Mouse (Mus musculus) intestine, embryonic 14.5 days (tissue): ENCODE results near the gene Brd3os. TPM values are rescaled to one million over a fixed set of nuclear protein-coding genes. Genes with fewer than 3 reads are reported as not detected.

Experiments
- ATAC-seq: fragments of 200-750 bp; cut with Nextera tagmentation; replicated peaks from 2 replicates; pipeline ENCODE4 v1.8.0; 2017; ENCODE audit warnings: low read depth, moderate number of reproducible peaks, moderate TSS enrichment, moderate library complexity; ENCODE audit not compliant: low FRiP score, low TSS enrichment
- DNase-seq: peaks from one replicate; pipeline ENCODE4 v3.0.0-alpha.2; 2018; ENCODE audit warnings: low spot score
- H3K27ac ChIP-seq: fragments of 300-500 bp; sonication (generic); 2 replicates; pipeline ENCODE4 v1.5.1; 2014; ENCODE audit warnings: low read depth, mild to moderate bottlenecking, control low read depth
- H3K27me3 ChIP-seq: fragments of 300-500 bp; sonication (generic); replicated peaks from 2 replicates; pipeline ENCODE4 v1.6.1; 2014; ENCODE audit warnings: low read length, control low read depth; ENCODE audit not compliant: control insufficient read depth, insufficient read depth
- H3K36me3 ChIP-seq: fragments of 300-500 bp; sonication (generic); 2 replicates; pipeline ENCODE4 v1.6.1; 2014; ENCODE audit warnings: low read length, control low read depth; ENCODE audit not compliant: control insufficient read depth, insufficient read depth
- H3K4me1 ChIP-seq: fragments of 300-500 bp; sonication (generic); replicated peaks from 2 replicates; pipeline ENCODE4 v1.6.1; 2014; ENCODE audit warnings: low read length, control low read depth, mixed read lengths; ENCODE audit not compliant: control insufficient read depth, insufficient read depth
- H3K4me2 ChIP-seq: fragments of 300-500 bp; sonication (generic); 2 replicates; pipeline ENCODE4 v1.6.1; 2014; ENCODE audit warnings: low read length
- H3K4me3 ChIP-seq: fragments of 300-500 bp; sonication (generic); 2 replicates; pipeline ENCODE4 v1.5.1; 2014; ENCODE audit warnings: low read depth, low read length, control low read depth, mixed read lengths
- H3K9ac ChIP-seq: fragments of 300-500 bp; sonication (generic); 2 replicates; pipeline ENCODE4 v1.6.1; 2014; ENCODE audit warnings: mild to moderate bottlenecking, low read length
- H3K9me3 ChIP-seq: fragments of 300-500 bp; sonication (generic); 2 replicates; pipeline ENCODE4 v1.6.1; 2016; ENCODE audit warnings: low read length, control low read depth; ENCODE audit not compliant: control insufficient read depth
- WGBS: fragments of 180-500 bp; shearing (Covaris S2); extraction: QIAGEN DNeasy Blood & Tissue Kit; methylation state at CpG from one replicate; pipeline ENCODE4 v1.1.7; 2014; 5-methylcytosine and 5-hydroxymethylcytosine counted together
- polyA plus RNA-seq: library from polyadenylated mRNA; unstranded; fragments of >200 nt; fragmentation: Nextera tagmentation; extraction: Ambion mirVana; gene quantifications from 2 replicates; pipeline ENCODE4 v1.2.1, GENCODE M21; 2014

Brd3os gene
- polyA plus RNA-seq, 1 experiment from 2014 or later, result 7.7 TPM

DNA sequence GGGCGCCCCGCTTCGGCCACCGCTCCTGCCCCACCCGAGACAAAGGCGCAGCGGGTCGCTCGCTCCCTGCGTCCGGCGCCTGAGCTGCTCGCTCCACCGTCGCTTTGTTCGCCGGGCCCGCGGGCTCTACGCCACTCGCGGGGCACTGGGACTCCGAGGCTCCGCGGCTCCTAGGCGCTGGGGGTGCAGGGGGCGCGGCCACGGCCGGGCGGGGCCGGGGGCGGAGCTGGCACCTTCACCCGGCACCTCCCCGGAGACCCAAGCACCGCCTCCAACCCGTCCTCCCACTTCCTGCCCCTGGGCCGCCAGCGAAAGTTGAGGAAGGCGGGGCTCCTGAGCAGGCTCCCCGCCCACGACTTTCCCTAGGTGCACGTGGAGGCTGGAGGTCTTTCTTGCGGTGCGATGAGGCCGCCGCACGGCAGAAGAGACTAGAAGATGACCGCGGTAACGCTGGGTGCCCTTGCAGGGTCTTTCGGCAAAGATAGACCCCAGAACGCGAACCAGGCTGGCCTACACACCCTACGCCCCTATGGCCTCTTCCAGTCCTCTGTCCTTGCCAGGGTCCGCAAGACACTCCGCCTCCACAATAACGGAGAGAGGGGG lies 15.2 kb upstream of the Brd3os start, which contains the start of gene Vav2:
TSS of gene Vav2 (minus strand) at position 179 of the 603 bp plus-strand sequence.
- WGBS, result under 1% methylated on average over 49 of the region's 58 CpGs
- H3K27me3 ChIP-seq, result no peaks in the 10 kb centered on the region
- H3K9ac ChIP-seq, result peak within 1 kb of the TSS; percentile 78
- H3K9me3 ChIP-seq, result no peaks in the 10 kb centered on the region
- peak within 1 kb of the TSS; percentile 89 for H3K4me3 ChIP-seq
- H3K27ac ChIP-seq, result peak within 1 kb of the TSS; percentile 74
- ATAC-seq (peak; percentile 91), DNase-seq (peak; percentile 95)
- no peaks in the 10 kb centered on the region for H3K36me3 ChIP-seq
- H3K4me1 ChIP-seq, result peaks cover 30% of the 10 kb centered on the region
- H3K4me2 ChIP-seq, result peak within 1 kb of the TSS; percentile 97

DNA sequence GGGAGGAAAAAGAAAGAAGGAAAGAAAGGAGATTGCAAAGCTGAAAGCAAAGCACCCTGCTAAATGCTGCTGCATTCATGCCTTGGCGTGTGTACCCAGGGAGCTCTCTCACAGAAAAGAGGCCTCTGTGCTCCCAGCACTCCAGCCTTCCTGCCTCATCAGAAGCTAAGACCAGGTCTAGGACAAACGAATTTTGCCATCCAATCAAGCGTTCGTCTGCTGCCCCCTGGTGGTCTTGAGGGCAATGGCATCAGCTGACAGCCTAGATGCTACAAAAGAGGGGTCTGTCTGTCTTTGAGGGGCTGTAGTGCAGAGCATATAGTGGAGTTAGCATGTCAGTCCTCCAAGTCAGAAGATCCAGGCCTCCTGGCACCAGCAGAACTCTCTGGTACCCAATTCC lies 14.1 kb upstream of the Brd3os start:
- ATAC-seq (no peak; the same call in 1 of the 2 replicates), DNase-seq (peak; percentile 92)
- no peak overlapping the region for H3K27ac ChIP-seq
- no peaks in the 10 kb centered on the region for H3K36me3 ChIP-seq
- H3K4me2 ChIP-seq, result no peak overlapping the region
- H3K4me1 ChIP-seq, result peaks cover 24% of the 10 kb centered on the region
- no peaks in the 10 kb centered on the region for H3K9me3 ChIP-seq
- H3K4me3 ChIP-seq, result no peak overlapping the region
- H3K9ac ChIP-seq, result no peak overlapping the region
- H3K27me3 ChIP-seq, result no peaks in the 10 kb centered on the region
- WGBS, result under 1% methylated on average over 4 of the region's 4 CpGs

DNA sequence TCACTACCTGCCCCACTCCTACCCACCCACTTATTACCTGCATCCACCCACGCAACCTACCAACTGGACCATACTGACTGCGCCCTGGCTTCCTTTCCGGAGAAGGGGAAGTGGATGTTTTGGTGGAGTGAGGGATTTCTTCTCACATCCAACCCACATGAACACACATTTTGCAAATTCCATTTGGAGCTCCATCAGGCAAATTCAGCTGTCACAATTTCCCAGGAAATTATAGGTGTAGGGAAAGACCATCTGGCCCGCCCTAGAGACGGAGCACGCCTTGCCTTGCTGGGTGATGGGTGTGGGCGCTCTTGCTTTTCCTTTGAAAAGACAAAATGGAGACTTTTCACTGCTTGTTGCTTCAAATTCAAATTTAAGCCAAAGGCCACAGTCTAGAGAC lies 11.5 kb upstream of the Brd3os start:
- H3K4me1 ChIP-seq, result peaks cover 9% of the 10 kb centered on the region
- DNase-seq (no peak), ATAC-seq (no peak)
- H3K9ac ChIP-seq, result no peak overlapping the region
- H3K27me3 ChIP-seq, result no peaks in the 10 kb centered on the region
- H3K36me3 ChIP-seq, result no peaks in the 10 kb centered on the region
- H3K4me3 ChIP-seq, result no peak overlapping the region
- no peaks in the 10 kb centered on the region for H3K9me3 ChIP-seq
- no peak overlapping the region for H3K4me2 ChIP-seq
- WGBS, result 90% methylated on average over 7 of the region's 7 CpGs
- H3K27ac ChIP-seq, result no peak overlapping the region

DNA sequence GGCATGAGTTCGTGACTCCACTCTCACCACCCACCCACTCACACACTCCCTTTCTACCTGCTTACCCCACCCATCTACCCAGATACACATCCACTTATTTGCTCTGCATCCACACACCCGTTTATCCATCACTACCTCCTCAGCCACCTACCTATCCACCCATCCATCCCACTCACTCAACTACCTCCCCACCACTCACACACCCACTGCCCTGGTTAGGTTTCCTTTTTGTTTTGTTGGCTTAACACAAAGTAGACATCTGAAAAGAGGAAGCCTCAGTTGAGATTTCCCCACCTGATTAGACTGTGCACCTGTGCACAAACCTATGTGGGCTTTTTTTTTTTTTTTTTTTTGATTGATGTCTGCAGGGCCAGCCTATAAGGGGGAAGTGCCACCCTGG lies 9.5 kb upstream of the Brd3os start:
- H3K4me3 ChIP-seq, result no peak overlapping the region
- no peaks in the 10 kb centered on the region for H3K27me3 ChIP-seq
- no peak overlapping the region for H3K4me2 ChIP-seq
- H3K9me3 ChIP-seq, result no peaks in the 10 kb centered on the region
- WGBS, result 67% methylated on average over 2 of the region's 2 CpGs
- H3K27ac ChIP-seq, result no peak overlapping the region
- DNase-seq, result no peak
- no peak for ATAC-seq
- no peak overlapping the region for H3K9ac ChIP-seq
- H3K4me1 ChIP-seq, result peaks cover 3% of the 10 kb centered on the region
- H3K36me3 ChIP-seq, result no peaks in the 10 kb centered on the region

DNA sequence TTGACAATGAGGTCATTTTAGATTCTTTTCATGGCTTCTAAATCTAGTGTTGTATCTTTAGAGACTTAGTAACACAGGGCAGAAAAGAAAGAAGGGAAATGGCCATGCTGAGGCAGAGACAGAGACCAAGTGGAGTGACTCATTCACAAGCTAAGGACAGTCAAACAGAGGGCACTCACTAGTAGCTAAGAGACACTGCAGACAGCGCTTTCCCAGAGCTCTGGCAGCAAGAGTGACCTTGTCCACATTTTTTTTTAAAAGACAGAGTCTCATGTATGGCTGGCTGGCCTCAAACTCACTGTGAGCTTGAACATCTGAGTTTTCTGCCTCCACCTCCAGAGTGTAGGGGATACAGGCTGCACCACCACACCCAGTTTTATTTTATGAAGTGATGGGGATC lies 4.2 kb upstream of the Brd3os start:
- WGBS, result 40% methylated on average over 1 of the region's 1 CpGs
- Histone ChIP-seq H3K36me3 (no peaks in the 10 kb centered on the region), H3K9me3 (no peaks in the 10 kb centered on the region), H3K9ac (no peak overlapping the region), H3K4me3 (no peak overlapping the region), H3K4me1 (peaks cover 2% of the 10 kb centered on the region; the same call in 1 of the 2 replicates), H3K4me2 (no peak overlapping the region), H3K27ac (no peak overlapping the region), H3K27me3 (no peaks in the 10 kb centered on the region)
- no peak for DNase-seq
- ATAC-seq, result no peak

DNA sequence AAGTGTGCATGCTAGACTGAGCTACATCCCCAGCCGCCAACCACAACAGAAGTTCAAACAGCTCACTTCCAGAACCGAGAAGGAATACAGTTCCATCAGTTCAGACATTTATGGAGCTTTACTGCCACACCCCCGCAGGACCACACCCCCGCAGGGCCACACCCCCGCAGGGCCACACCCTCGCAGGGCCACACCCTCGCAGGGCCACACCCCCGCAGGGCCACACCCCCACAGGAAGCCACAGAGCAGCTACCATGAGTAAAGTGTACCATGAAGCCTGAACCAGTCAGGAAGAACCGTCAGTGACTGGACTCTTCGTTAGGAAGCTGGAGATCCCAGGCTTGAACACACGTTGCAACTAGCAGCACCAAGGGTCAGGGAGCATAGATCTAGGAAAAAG lies 3.8 kb upstream of the Brd3os start:
- Histone ChIP-seq H3K27ac (no peak overlapping the region), H3K9ac (no peak overlapping the region), H3K4me3 (no peak overlapping the region), H3K9me3 (no peaks in the 10 kb centered on the region), H3K27me3 (no peaks in the 10 kb centered on the region), H3K4me1 (peaks cover 6% of the 10 kb centered on the region), H3K36me3 (no peaks in the 10 kb centered on the region), H3K4me2 (no peak overlapping the region)
- WGBS, result 14% methylated on average over 11 of the region's 11 CpGs
- DNase-seq, result no peak
- no peak for ATAC-seq

DNA sequence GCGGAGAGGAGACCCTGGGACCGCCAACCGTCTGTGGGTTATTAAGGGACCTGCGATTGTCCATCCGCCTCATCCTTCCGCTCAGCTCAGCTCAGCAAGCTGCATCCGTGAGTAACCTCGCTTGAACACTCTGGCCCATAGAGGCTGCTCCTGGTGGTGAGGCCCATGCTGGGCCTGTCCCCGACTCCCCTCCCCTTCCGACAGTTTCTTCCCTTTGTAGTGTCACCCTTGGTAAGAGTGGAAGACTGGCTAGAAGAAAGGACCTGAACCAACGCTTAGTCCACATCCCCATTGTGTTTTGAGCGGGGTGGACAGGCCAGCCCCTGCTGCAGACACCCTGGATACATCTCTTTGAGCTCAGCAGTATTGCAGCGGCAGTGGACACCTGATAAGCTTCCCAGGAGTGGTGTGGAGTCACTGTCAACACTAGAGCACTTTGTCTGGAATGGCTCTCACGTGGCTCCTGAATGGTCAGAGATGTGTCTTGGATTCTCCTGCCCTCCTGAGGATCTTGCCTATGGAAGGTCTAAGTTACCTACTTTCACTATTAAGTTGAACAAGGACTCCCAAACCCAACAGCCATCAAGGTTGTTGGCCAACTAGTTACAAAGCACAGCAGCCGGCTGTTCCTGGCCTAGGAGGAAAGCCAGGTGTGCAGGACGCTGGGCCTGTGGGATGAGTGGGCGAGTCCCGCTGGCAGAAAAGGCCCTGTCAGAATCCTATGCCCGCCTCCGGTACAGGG lies 755 bp downstream of the Brd3os start:
- no peak for DNase-seq
- WGBS, result 32% methylated on average over 20 of the region's 20 CpGs
- Histone ChIP-seq H3K4me1 (peaks cover 10% of the 10 kb centered on the region), H3K4me3 (peak overlapping the region; percentile 52), H3K4me2 (peak overlapping the region; percentile 79), H3K9ac (peak overlapping the region; percentile 52), H3K27ac (peak overlapping the region; percentile 73; the same call in 1 of the 2 replicates), H3K27me3 (no peaks in the 10 kb centered on the region), H3K36me3 (peaks cover 37% of the 10 kb centered on the region), H3K9me3 (no peaks in the 10 kb centered on the region)
- ATAC-seq, result peak; percentile 32; the same call in 1 of the 2 replicates

DNA sequence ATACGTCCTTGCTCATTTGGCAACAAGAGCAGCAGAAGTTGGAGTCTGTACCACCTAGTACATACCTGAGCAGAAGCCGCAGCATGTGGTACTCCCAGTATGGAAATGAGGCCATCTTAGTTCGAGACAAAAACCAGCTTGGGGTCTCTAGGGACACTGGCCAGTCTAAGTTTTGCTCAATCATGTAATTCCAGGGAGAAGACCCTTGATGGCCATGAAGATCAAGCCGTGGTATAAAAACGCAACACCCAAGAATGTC lies 1.3 kb downstream of the Brd3os start:
- H3K27me3 ChIP-seq, result no peaks in the 10 kb centered on the region
- no peak overlapping the region for H3K27ac ChIP-seq
- H3K9me3 ChIP-seq, result no peaks in the 10 kb centered on the region
- H3K36me3 ChIP-seq, result peaks cover 42% of the 10 kb centered on the region
- H3K4me1 ChIP-seq, result peaks cover 10% of the 10 kb centered on the region
- DNase-seq, result no peak
- 80% methylated on average over 5 of the region's 5 CpGs for WGBS
- no peak for ATAC-seq
- H3K4me2 ChIP-seq, result no peak overlapping the region; the same call in 1 of the 2 replicates
- no peak overlapping the region for H3K4me3 ChIP-seq
- no peak overlapping the region for H3K9ac ChIP-seq

DNA sequence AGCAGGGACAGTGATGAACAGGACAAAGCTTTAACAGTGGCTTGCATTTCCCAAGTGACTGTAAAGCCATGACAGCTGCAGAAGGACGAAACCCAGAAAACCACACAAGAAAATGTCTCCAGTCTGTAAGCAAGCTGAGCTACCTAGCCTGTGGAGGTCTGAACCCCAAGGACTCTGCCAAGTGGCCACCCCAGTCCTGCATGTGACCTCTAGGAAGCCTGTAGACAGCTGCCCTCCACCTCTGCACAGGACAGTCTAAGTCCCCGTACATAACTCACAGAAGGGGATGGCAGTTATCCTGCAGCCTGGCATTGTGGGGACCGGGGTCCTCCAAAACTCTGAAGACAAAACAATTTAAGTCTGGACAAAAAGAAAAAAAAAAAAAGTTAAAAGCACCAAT lies 3.8 kb downstream of the Brd3os start:
- Histone ChIP-seq H3K27ac (no peak overlapping the region), H3K9me3 (no peaks in the 10 kb centered on the region), H3K9ac (no peak overlapping the region), H3K4me2 (no peak overlapping the region), H3K36me3 (peaks cover 67% of the 10 kb centered on the region), H3K4me1 (peaks cover 10% of the 10 kb centered on the region), H3K4me3 (no peak overlapping the region), H3K27me3 (no peaks in the 10 kb centered on the region)
- ATAC-seq, result no peak
- DNase-seq, result no peak
- 85% methylated on average over 3 of the region's 3 CpGs for WGBS
